Mouse (Mus musculus) thymus, adult 2 months (tissue): ENCODE results near the gene Rngtt. TPM values are rescaled to one million over a fixed set of nuclear protein-coding genes. Genes with fewer than 3 reads are reported as not detected.

Experiments used
- DNase-seq: peaks from one replicate; pipeline ENCODE4 v3.0.0; 2021
- H3K27ac ChIP-seq: fragments of 200-500 bp; 2 replicates; pipeline ENCODE4 v1.5.1; 2012; ENCODE audit warnings: low read length, control low read depth; ENCODE audit not compliant: control insufficient read depth, insufficient read depth
- H3K27me3 ChIP-seq: fragments of 200-500 bp; 2 replicates; pipeline ENCODE4 v1.6.1; 2012; ENCODE audit warnings: mild to moderate bottlenecking, low read length, moderate library complexity, mixed read lengths; ENCODE audit not compliant: control insufficient read depth, insufficient read depth
- H3K36me3 ChIP-seq: fragments of 200-500 bp; 2 replicates; pipeline ENCODE4 v1.6.1; 2012; ENCODE audit warnings: mild to moderate bottlenecking, low read length, moderate library complexity; ENCODE audit not compliant: control insufficient read depth, insufficient read depth
- H3K4me1 ChIP-seq: fragments of 200-500 bp; replicated peaks from 2 replicates; pipeline ENCODE4 v1.6.1; 2012; ENCODE audit warnings: low read length; ENCODE audit not compliant: control insufficient read depth, insufficient read depth
- H3K4me3 ChIP-seq: fragments of 200-500 bp; 2 replicates; pipeline ENCODE4 v1.5.1; 2012; ENCODE audit warnings: mild to moderate bottlenecking, low read length, control low read depth, moderate library complexity; ENCODE audit not compliant: control insufficient read depth, insufficient read depth
- CTCF ChIP-seq: fragments of 200-500 bp; IDR thresholded peaks from 2 replicates; pipeline ENCODE4 v1.5.1; 2012; ENCODE audit warnings: mild to moderate bottlenecking, control low read depth, low read length, moderate library complexity, borderline replicate concordance; ENCODE audit not compliant: control insufficient read depth, poor library complexity, insufficient read depth; ENCODE audit errors: extremely low read depth
- POLR2A ChIP-seq: fragments of 200-500 bp; IDR thresholded peaks from 2 replicates; pipeline ENCODE4 v1.6.1; 2012; ENCODE audit warnings: mild to moderate bottlenecking, low read length, control low read depth, moderate library complexity; ENCODE audit not compliant: control insufficient read depth, poor library complexity, insufficient read depth; ENCODE audit errors: extremely low read depth
- WGBS: fragments of 180-500 bp; shearing (Covaris S2); methylation state at CpG from one replicate; pipeline ENCODE4 v1.1.7; 2018; 5-methylcytosine and 5-hydroxymethylcytosine counted together
- polyA plus RNA-seq: library from polyadenylated mRNA; depleted of rRNA; stranded (reverse); fragments of >200 nt; gene quantifications from 2 replicates; pipeline ENCODE4 v1.2.3, GENCODE M21; 2012

Rngtt gene
- polyA plus RNA-seq, 1 experiment: 4.2 TPM

- DNase-seq: no peak
- H3K4me3 ChIP-seq: no peak overlapping the region
- no peaks in the 10 kb centered on the region for H3K27me3 ChIP-seq
- TF ChIP-seq POLR2A (no peak), CTCF (no peak)
- no peaks in the 10 kb centered on the region for H3K36me3 ChIP-seq
- no peaks in the 10 kb centered on the region for H3K4me1 ChIP-seq
- 99% methylated on average over 3 of the region's 3 CpGs for WGBS
- no peak overlapping the region for H3K27ac ChIP-seq
Observed at GRCm38 (mm10) chr4:33523774-33524173, 213.7 kb downstream of the Rngtt start.

DNA sequence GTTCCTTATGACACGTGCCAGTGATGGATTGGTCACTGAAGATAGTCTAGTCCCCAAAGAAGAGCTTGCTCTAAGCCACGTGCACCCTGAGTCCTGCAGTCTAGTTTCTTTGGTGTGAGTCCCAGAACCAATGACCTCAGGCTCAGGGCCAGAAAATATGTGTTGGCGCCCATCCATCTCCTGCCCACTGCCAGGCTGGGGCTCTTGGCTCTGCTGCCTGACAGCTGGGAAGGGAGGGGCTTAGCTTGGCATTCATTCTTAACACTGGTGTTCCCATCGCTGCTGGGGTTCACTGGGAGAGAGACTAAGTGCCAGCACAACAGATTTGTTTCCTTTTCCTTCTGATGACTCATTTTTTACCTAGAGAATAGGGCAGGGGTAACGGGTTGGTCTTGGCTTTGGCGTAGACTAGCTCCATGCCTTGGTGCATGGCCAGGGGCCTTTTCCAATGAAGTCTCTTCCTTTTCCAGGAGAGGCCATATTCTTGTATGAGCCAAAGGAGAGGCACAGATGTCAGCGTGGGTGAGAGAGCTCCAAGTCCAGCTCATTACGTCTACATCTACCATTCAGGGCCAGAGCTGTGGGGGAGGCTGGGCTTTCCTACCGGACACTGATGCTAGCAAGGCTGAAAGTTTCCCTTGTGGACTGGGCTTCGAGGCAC is 214.5 kb downstream of the Rngtt start:
- DNase-seq: no peak
- H3K27me3 ChIP-seq: no peaks in the 10 kb centered on the region
- H3K27ac ChIP-seq: no peak overlapping the region
- 92% methylated on average over 10 of the region's 10 CpGs for WGBS
- TF ChIP-seq POLR2A: no peak
- TF ChIP-seq CTCF: no peak
- H3K4me1 ChIP-seq: no peaks in the 10 kb centered on the region
- no peaks in the 10 kb centered on the region for H3K36me3 ChIP-seq
- H3K4me3 ChIP-seq: no peak overlapping the region

GRCm38 (mm10) chr4:33525272-33525671 is 215.2 kb downstream of the Rngtt start:
- no peak for TF ChIP-seq CTCF
- TF ChIP-seq POLR2A: no peak
- no peaks in the 10 kb centered on the region for H3K36me3 ChIP-seq
- no peak overlapping the region for H3K4me3 ChIP-seq
- DNase-seq: no peak
- H3K27ac ChIP-seq: no peak overlapping the region
- H3K4me1 ChIP-seq: no peaks in the 10 kb centered on the region
- no peaks in the 10 kb centered on the region for H3K27me3 ChIP-seq
- 96% methylated on average over 4 of the region's 4 CpGs for WGBS

- TF ChIP-seq CTCF (no peak), POLR2A (no peak)
- no peaks in the 10 kb centered on the region for H3K4me1 ChIP-seq
- H3K27me3 ChIP-seq: no peaks in the 10 kb centered on the region
- H3K27ac ChIP-seq: no peak overlapping the region
- H3K4me3 ChIP-seq: no peak overlapping the region
- WGBS: 94% methylated on average over 7 of the region's 7 CpGs
- DNase-seq: no peak
- no peaks in the 10 kb centered on the region for H3K36me3 ChIP-seq
Observed at GRCm38 (mm10) chr4:33526092-33526491, 216.0 kb downstream of the Rngtt start.

GRCm38 (mm10) chr4:33526675-33527074 is 216.6 kb downstream of the Rngtt start:
- DNase-seq: no peak
- TF ChIP-seq POLR2A: no peak
- TF ChIP-seq CTCF: no peak
- Histone ChIP-seq H3K27ac (no peak overlapping the region), H3K36me3 (no peaks in the 10 kb centered on the region), H3K4me1 (no peaks in the 10 kb centered on the region), H3K4me3 (no peak overlapping the region), H3K27me3 (no peaks in the 10 kb centered on the region)
- 89% methylated on average over 9 of the region's 9 CpGs for WGBS

DNA sequence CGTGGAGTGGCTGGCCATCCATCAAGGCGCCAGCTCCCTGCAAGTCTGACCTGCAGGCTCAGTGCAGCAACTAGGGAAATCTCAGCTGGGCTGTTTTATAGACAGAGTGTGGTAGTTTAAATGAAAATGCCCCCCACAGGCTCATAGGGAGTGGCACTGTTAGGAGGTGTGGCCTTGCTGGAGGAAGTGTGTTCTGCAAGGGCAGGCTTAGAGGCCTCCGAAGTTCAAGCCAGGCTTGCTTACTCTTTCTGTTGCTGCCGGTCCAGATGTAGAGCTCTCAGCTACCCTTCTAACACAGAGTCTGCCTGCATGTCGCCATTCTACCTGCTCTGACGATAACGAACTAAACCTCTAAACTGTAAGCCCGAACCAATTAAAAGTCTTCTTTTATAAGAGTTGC is 222.5 kb downstream of the Rngtt start:
- TF ChIP-seq CTCF (no peak), POLR2A (no peak)
- Histone ChIP-seq H3K27ac (no peak overlapping the region), H3K4me1 (no peaks in the 10 kb centered on the region), H3K36me3 (no peaks in the 10 kb centered on the region), H3K27me3 (no peaks in the 10 kb centered on the region), H3K4me3 (no peak overlapping the region)
- WGBS: 90% methylated on average over 8 of the region's 8 CpGs
- DNase-seq: no peak
